Mouse (Mus musculus) thymus, postnatal 4 days (tissue): ENCODE results near the gene Gm9887.
"Not testable (repeated sequence)": the region's sequence is repeated elsewhere in the genome, so short reads cannot be mapped to it uniquely, and the experiment has no call there.

Experiments used
- DNase-seq: peaks from one replicate; pipeline ENCODE4 v3.0.0; 2021

The Gm9887 gene

DNA sequence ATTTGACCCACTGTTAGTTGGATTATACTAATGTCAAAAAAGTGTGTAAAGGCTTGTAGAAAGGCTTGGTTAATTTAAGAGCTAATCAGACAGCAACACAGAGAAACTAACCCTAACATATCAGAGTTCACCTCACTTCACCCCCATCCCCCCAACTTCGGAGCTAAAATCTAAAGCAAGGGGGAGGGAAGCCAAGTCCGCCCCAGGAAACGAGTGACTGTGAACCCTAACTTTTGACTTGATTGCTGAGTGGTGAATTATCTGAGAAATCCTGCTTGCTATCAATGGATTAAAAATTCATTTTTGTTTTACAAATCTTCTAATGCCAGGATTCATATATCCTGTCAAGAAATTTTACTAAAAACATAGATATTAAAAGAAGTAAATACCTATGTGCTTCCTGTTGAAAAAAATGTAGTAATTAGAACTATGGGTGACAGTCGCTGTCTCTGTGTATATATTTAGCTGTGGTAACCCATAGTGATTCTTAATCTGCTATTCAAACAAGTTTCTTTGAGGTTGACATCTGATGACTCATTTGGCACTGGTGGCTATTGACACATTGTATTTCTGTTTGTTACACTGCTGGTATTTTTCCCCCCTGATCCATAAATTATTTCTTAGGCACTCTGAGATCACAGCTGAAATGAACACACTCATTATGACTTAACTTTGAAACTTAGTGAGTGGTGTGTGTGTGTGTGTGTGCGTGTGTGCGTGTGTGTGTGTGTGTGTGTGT lies 13.5 kb upstream of the Gm9887 start:
- no peak for DNase-seq

DNA sequence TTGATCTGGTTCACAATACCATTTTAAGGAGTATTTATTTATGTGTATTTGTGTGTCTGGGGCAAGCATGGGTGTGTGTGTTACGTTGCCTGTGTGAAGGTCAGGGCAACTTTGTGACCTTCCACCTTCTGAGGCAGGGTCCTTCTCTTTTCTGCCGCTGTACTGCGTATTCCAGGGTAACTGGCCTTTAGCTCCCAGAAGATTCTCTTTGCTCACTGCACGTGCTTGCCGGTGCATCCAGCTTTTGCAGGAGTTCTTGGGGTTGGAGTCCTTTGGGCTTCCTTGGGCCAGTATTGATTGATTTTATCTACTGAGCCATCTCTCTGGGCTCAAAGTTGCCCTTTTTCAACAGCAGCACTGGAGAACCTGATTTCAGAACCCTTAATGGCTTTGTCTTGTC lies 12.3 kb upstream of the Gm9887 start:
- DNase-seq = no peak

DNA sequence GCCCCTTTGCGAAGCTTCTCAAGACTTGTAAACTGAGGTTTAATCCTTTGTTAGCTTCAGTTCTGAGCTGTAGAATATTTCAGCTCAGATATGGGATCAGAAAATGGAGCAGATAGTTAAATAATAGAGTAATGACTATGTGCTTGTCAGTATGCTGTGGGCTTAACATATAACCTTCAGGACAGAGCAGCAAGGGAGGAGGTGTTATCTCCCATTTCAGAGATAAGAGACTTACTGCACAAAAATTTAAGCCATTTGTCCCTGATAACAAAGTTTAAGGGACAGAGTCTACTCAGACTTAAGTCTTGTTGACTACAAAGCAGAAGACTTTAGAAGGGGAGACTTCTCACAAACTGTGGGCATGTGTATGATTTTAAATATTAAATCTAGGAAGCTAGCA lies 10.6 kb upstream of the Gm9887 start:
- DNase-seq = no peak

DNA sequence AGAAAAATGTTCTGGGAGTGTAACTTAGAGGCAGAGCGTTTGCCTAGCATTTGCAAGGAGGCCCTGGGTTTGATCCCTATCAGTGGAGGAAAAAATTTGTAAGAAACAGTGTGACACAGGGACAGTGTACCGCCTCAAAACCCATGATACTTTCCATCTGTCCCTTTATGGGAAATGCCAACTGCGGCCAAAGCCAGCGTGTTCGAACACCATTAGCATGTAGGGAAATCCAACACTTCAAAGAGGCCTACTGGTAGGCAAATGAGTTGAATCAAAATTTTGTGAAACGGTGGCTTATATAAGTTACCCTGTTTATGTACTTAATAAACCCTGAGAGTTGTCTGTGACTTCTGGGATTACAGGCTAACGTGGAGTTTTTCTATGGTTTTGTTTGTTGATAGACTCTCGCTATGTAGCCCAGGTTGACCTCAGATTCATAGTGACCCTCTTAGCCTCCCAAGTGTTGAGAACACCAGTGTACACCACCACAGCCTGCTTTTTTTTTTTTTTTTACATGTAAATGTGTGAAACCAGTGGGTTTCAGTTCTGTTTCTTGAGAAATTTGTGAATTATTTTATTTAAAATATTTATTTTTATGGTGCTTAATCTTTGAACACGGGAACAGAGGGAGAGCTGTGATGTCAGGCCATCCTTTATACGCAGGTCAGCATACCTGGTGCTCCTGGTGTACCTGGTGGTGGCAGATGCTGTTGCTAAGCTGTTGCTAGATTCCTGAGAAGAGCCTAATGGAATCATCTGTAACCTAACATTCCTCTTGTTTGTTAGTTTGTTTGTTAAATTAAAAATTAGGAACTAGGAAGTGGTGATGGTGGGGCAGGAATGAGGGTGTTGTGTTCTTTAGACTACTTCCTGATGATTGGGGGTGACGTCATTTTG lies 6.5 kb upstream of the Gm9887 start:
- no peak for DNase-seq

DNA sequence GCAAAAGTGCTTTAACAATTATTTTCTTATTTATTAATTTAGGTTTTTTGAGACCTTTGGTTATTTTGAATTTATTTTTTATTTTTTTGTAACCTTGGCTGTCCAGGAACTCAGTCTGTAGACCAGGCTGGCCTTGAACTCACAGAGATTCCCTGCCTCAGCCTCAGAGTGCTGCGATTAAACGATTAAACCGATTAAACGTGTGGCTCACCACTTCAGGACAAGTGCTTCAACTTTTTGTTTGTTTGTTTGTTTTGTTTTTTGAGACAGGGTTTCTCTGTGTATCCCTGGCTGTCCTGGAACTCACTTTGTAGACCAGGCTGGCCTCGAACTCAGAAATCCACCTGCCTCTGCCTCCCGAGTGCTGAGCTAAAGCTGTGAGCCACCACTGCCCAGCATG lies 5.4 kb upstream of the Gm9887 start:
- DNase-seq = not testable (repeated sequence)

DNA sequence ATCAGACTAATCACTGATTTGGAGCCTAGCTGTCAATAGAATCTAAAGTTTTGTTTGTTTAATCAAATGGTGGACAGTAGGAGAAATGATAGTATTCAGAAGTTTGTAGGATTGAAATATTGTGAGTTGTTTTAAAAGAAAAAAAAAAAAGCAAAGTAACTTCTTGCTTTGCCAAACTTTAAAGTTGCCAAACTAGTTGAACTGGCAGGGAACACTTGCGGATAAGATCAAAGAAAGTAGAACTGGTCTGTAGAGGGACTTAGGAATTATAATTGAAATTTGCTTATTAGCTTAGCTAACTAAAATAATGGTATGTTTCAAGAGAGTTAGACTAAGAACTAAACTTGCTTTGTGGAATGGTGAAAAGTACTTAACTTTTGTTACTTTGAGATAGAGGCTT lies 4.9 kb upstream of the Gm9887 start:
- no peak for DNase-seq

DNA sequence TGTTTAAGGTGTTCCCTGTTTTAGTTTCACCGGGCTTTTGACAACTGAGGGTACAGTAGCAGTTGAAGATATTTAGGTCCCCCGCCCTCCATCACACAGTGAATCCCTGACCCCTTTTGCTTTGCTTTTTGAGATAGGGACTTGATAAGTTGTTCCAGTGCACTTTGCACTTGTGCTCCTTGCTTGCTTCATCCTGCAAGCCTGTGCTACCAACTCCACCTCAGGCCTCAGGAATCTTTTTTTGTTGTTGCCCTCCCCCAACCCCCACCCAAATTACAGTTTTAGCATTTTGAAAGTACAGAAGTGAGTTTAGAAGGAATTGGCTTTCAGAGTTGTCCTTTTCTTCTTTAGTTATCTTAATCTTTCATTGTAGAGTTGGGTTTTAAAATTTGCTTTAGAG lies 3.9 kb upstream of the Gm9887 start:
- DNase-seq = no peak

DNA sequence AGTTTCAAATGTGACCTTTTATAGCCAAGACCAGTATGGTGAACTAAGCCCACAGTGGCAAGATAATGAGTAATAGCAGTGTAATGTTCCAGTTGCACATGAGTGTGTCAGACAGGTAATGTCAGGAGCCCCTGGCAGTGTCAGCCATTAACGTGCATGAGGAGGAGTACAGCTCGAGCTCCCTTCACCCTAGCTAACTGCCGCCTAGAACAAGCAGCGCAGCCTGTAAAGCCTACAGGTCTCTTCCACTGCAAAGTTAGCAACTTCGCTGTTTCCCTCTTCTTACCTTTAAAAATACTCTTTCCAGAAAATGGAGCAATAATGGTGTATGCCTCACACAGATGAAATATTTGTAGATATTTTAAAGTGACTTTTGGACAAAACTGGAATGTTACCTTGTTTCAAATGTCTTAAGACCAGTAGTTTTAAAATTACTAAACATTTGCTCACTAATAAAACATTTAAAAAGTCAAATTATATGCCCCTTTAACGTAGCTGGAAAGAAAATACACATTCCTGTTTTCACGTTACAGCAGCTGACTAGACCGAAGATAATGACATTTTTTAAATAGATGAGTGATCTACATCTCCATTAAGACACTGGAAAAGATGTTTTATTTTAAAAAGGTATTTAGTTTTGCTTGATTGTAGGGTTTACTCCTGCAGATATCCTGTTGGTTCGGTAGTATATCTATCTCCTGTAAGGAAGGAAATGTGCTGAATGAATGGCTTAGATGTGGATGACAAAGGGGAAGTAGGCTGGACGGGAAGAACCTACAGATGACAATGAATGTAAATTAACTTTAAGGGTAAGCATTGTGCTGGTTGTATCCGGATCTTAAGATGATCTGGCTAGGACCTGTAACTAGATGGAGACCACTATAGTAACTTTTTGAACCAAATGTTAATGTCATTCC lies 1.9 kb upstream of the Gm9887 start:
- DNase-seq = peak; percentile 42

DNA sequence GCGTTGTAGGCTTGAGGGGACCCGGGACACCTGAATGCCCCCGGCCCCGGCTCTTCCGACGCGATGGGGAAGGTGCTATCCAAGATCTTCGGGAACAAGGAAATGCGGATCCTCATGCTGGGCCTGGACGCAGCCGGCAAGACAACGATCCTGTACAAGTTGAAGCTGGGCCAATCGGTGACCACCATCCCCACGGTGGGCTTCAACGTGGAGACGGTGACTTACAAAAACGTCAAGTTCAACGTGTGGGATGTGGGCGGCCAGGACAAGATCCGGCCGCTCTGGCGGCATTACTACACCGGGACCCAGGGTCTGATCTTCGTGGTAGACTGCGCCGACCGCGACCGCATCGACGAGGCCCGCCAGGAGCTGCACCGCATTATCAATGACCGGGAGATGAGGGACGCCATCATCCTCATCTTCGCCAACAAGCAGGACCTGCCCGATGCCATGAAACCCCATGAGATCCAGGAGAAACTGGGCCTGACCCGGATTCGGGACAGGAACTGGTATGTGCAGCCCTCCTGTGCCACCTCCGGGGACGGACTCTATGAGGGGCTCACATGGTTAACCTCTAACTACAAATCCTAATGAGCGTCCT lies 573 bp upstream of the Gm9887 start:
- DNase-seq = peak; percentile 56

DNA sequence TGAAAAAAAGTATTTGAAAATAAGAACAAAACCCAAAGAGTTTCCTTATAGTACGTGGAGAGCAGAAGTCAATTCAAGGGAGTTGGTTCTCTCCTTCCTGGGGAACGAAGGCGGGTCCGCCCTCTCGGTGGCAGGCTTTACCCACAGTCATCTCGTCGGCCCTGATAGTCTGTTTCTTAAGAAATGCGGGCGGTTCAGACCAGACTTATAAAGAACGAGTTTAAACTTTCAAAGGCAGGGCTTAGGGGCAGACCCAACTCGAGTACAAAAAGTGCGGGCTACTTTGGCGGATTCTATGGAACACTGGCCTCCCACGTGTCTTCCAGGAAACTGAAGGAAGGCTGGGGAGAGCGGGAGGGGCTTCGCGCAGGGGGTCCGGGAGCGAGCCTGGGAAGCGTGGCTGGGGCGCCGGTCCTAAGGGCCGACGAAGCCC lies 821 bp downstream of the Gm9887 start:
- peak; percentile 82 for DNase-seq

DNA sequence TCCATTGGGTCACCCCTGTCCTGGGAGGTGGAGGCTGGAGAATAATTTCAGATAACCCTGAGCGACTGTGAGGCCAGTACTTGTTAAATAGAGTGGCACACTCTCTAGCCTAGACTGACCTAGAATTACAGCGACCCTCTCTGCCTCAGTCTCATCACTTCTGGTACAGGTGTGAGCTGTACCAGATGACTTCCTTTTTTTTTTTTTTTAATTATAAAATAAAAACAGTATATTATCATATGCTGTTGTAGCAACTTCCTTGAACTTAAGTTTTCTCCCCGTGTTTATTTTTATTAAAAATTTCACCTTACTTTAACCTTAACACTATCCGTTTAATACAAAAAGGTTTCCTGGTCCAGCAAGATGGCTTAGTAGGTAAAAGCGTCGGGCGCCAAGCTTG lies 1.3 kb downstream of the Gm9887 start:
- DNase-seq = no peak

DNA sequence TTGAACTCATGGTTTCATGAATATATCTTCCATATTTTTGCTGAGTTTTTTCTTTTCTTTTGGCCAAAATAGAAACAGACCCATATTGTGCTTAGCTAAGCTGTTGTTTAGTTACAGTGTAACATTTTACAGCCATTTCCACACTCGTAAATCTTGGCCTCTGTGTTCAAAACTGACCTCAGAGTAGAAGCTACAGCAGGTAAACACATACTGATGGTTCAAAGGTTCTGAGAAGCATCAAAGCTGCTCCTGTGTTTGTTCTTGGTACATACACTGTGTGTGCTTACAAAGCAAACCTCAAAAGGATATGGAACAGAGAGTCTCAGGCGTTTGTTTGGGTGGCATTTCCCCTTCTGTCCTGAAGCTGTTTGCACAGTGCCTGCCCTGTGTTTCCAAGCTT lies 4.7 kb downstream of the Gm9887 start:
- DNase-seq = no peak

DNA sequence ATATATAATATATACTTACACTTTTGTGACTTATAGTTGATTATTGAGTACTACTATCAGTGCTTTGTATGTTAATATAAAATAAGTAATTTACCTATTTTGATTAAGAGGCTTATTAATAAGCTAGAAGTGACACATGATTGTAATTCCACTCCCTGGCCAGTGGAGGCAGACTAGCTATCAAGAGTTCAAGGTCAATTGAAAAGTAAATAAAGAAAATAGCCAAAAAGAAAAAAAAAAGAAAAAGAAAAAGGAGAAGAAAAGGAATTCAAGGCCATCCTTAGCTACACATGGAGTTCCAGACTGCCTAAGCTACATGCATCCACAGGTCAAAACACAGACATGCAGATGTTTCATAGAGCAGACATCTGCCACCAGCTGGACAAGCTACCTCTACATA lies 5.8 kb downstream of the Gm9887 start:
- DNase-seq = peak; percentile 47

DNA sequence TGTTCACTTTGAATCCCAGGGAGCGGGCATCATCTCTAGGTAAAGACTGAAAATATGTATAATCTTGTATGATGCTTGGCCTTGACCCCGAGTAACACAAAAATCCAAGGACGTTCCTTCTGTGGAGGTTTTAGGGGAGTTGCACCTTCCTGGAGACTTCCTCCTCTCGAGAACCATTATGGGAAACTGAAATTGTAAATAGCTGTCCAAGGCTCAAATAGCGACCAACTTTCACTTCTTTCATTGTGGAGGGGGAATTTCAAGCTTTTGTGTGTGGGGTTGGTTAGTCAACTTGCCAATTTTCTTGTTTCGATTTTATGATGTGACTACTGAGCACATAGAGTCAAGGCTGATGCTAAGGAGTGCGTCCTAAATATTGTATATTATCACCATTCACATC lies 6.5 kb downstream of the Gm9887 start:
- no peak for DNase-seq

DNA sequence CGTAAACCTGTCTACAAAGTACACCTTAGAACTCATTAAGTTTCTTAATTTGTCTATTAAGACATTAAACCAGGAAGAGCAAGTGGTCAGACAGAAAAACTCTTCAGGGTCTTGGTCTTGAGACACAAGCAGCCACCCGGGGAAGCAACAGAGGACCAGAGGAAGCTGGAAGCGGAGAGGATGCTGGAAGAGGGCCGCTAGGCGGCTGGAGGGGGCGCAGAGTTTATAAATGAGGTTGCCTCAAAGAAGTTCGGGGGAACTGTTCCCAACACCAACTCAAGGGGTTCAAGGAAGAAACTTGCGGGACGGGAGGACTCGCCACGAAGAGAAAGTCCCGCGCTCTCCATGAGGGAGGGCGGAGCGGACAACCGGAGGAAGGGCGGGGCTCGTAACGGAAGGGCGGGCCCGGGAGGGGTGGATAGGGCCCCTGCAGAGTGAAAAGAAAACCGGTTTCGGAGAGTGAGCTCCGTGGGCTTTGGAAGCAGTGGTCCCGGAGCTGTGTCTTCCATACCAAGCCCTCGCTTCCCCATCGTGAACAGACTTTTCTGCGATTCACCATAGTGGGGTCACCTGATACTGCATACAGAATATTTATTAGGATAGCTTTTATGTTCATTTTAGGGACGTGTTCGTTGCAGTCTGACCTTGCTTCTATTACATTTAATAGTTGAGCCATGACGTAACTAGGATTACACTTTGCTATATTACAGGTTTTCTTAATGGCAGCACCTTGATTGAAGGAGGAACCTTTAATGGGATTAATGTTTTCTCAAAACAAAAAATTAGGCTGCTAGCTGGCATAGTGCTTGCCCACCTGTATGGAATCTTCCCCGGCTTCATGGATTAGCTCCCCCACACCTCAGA lies 8.1 kb downstream of the Gm9887 start:
- DNase-seq = peak; percentile 87

DNA sequence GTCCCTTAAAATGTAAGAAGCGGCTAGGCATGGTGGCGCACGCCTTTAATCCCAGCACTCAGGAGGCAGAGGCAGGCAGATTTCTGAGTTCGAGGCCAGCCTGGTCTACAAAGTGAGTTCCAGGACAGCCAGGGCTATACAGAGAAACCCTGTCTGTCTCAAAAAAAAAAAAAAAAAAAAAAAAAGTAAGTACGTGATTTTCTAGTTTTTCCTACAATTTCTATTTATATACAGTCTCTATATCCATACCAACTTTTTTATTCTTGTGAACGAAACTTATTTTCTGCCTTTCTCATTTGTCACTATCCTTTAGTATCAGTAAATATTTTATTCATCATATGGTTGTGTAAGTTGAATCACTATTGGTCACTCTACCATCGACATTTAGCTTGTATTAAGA lies 9.1 kb downstream of the Gm9887 start:
- DNase-seq = not testable (repeated sequence)

DNA sequence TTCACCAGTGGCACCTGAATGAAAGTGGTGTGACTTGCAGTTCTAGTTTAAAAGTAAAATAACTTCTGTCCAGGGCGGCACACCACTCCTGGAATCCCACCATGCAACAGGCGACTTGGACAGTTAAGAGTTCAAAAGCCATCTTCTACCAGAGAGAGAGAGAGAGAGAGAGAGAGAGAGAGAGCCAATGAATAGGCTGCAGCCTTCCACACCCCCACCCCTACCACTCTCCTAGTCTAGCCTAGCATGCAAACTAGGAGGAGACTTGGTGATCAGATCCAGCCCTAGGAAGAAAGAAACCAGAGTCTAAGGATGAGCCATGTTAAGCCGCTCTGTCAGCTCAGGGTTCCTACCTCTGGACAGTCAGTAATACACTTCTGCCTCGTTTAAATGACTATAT lies 9.9 kb downstream of the Gm9887 start:
- peak; percentile 31 for DNase-seq

DNA sequence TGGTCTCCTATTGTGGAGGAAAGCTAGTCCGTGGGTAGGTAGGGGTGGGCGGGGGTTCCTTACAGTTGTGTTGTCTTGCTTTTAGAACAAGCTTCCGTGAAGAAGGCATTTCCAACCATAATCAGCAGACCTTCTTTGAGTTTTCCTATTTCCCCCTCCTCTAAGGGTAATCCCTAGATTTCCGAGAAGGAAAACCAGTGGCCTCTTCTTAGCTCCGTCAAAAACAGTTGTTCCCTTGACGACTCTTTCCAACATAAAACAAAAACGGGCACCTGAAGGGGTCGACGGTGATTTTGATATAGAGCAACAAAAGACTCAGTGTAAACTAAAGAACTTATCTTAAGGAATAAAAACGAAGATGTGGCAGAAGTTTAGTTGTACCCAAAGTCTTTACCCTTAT lies 10.3 kb downstream of the Gm9887 start:
- no peak for DNase-seq

DNA sequence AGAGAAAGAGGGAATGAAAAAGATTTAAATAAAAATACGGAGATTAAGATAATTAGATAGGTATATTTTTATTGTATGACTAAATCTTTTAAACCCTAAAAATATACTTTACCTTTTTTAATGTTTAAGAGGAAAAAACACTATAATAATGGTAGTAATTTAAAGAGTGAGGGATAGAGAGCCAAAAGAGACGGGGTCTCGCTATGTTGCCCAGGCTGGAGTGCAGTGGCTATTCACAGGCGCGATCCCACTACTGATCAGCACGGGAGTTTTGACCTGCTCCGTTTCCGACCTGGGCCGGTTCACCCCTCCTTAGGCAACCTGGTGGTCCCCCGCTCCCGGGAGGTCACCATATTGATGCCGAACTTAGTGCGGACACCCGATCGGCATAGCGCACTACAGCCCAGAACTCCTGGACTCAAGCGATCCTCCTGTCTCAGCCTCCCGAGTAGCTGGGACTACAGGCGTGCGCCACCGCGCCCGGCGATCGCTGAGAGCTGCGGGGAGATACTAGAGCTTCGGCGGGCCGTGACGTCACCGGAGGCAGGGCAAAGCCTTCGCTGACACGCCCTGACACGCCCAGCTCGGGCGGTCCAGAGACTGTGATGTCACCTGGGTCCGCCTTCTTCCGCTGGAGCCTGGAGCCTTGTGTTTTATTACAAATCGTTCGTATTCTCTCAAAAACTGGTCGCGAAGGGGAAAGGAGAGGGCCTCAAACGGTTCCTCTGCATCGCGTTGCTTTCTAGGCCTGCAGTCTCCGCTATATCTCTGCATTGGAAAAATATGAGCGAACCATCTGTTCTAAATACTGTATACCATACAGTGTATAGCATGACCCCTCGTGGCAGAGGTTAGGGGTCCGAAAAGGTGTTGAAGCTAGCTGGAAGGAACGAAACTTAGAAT lies 11.0 kb downstream of the Gm9887 start:
- DNase-seq = peak; percentile 100

DNA sequence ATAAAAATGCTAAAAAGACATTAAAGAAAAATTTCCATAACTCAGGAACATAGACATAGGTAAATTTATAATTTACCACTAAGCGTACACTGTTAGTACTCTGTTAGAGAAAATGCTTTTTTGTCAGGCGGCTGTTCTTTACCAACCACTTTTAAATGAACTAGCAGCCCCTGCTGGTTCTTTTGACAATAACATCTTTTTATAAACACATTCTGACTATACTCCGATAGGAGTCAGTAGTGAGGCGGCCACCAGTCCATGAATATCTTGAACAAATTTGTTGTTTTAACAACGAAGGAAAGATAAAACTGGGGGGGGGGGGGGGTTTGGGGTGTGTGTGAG lies 11.6 kb downstream of the Gm9887 start:
- no peak for DNase-seq

DNA sequence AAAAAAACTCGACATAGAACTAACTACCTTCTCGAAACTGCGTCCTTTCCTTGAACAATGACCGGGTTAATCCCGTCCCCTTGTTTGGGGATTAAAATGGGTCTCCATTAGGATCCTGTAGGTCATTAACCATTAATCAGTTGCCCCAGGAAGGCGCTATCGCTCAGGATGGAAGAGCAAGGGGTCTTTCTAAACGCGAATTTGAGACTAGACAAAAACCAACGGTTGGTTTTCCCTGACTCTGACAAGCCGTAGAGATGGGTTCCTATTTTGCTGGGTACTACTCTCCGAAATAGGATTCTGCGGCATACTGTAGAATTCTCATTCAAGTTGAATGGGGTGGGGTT lies 15.0 kb downstream of the Gm9887 start:
- peak; percentile 21 for DNase-seq
